Mouse (Mus musculus): Measurements from ENCODE around the gene Gse1. TPM values are rescaled to one million over a fixed set of nuclear protein-coding genes. Genes with fewer than 3 reads are reported as not detected.

Gse1 gene
- polyA plus RNA-seq, 1 experiment from 2014 or later: 6.4 TPM

GRCm38 (mm10) chr8:120321724-120322123 lies 93.5 kb downstream of the Gse1 start:
- Histone ChIP-seq H3K4me2 (replicated peaks; ENCODE audit: low read depth) (no peak overlapping the region), H3K36me3 (ENCODE audit: control insufficient read depth, insufficient read depth) (no peaks in the 10 kb centered on the region), H3K27ac (ENCODE audit: low read depth, low read length) (no peak overlapping the region), H3K4me1 (replicated peaks; ENCODE audit: control insufficient read depth, insufficient read depth, low read length) (0 out of 2 replicates have a peak, but pooled peaks cover 3% of the 10 kb centered on the region), H3K9me3 (ENCODE audit: control insufficient read depth) (no peaks in the 10 kb centered on the region), H3K4me3 (ENCODE audit: low read depth, low read length) (no peak overlapping the region), H3K27me3 (replicated peaks; ENCODE audit: control insufficient read depth, insufficient read depth, low read length) (no peaks in the 10 kb centered on the region), H3K9ac (ENCODE audit: low read depth, low read length) (no peak overlapping the region)
- no peak for ATAC-seq
- 57% methylated on average over 6 of the region's 6 CpGs for WGBS
- peak; percentile 80 for TF ChIP-seq CTCF (IDR thresholded peaks at IDR 0.05; ENCODE audit: low read depth)

DNA sequence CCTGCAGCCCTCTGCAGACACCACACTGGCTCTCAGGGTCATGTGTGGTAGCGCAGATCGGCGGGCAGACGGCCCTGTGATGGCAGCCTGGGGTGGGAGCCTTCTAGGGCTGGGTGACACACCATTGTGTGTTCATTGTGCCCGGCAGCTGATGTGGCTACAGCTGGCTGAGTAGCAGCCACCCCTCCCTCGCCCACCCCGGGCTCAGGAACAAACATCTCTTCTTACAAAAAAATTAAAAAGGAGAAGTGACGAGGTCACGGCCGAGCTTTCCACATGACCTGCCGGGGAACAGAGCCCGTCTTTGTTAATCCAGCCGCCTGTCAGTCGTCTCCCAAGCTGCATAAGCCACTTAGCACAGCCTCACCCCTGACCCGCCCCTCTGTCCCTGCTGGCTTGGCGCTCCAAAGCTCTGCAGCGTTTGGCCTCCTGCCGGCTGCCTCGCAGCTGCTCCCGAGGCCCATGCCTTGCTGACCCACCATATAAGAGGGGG lies 94.7 kb downstream of the Gse1 start:
- Histone ChIP-seq H3K4me2 (replicated peaks; ENCODE audit: low read depth) (no peak overlapping the region), H3K4me3 (ENCODE audit: low read depth, low read length) (no peak overlapping the region), H3K9me3 (ENCODE audit: control insufficient read depth) (no peaks in the 10 kb centered on the region), H3K36me3 (ENCODE audit: control insufficient read depth, insufficient read depth) (no peaks in the 10 kb centered on the region), H3K27me3 (replicated peaks; ENCODE audit: control insufficient read depth, insufficient read depth, low read length) (no peaks in the 10 kb centered on the region), H3K27ac (ENCODE audit: low read depth, low read length) (no peak overlapping the region; the same call in 1 of the 2 replicates), H3K9ac (ENCODE audit: low read depth, low read length) (no peak overlapping the region), H3K4me1 (replicated peaks; ENCODE audit: control insufficient read depth, insufficient read depth, low read length) (0 out of 2 replicates have a peak, but pooled peaks cover 3% of the 10 kb centered on the region)
- WGBS: 18% methylated on average over 20 of the region's 20 CpGs
- peak; percentile 20; the same call in 1 of the 2 replicates for ATAC-seq
- peak; percentile 21; the same call in 1 of the 2 replicates for TF ChIP-seq CTCF (IDR thresholded peaks at IDR 0.05; ENCODE audit: low read depth)

GRCm38 (mm10) chr8:120324555-120324954 lies 96.3 kb downstream of the Gse1 start:
- no peak overlapping the region for H3K9ac ChIP-seq (ENCODE audit: low read depth, low read length)
- ATAC-seq: no peak
- no peak for TF ChIP-seq CTCF (IDR thresholded peaks at IDR 0.05; ENCODE audit: low read depth)
- H3K36me3 ChIP-seq (ENCODE audit: control insufficient read depth, insufficient read depth): no peaks in the 10 kb centered on the region
- no peak overlapping the region for H3K4me3 ChIP-seq (ENCODE audit: low read depth, low read length)
- no peaks in the 10 kb centered on the region for H3K9me3 ChIP-seq (ENCODE audit: control insufficient read depth)
- WGBS: 43% methylated on average over 3 of the region's 3 CpGs
- no peak overlapping the region for H3K4me2 ChIP-seq (replicated peaks; ENCODE audit: low read depth)
- no peak overlapping the region for H3K27ac ChIP-seq (ENCODE audit: low read depth, low read length)
- 0 out of 2 replicates have a peak, but pooled peaks cover 3% of the 10 kb centered on the region for H3K4me1 ChIP-seq (replicated peaks; ENCODE audit: control insufficient read depth, insufficient read depth, low read length)
- no peaks in the 10 kb centered on the region for H3K27me3 ChIP-seq (replicated peaks; ENCODE audit: control insufficient read depth, insufficient read depth, low read length)

DNA sequence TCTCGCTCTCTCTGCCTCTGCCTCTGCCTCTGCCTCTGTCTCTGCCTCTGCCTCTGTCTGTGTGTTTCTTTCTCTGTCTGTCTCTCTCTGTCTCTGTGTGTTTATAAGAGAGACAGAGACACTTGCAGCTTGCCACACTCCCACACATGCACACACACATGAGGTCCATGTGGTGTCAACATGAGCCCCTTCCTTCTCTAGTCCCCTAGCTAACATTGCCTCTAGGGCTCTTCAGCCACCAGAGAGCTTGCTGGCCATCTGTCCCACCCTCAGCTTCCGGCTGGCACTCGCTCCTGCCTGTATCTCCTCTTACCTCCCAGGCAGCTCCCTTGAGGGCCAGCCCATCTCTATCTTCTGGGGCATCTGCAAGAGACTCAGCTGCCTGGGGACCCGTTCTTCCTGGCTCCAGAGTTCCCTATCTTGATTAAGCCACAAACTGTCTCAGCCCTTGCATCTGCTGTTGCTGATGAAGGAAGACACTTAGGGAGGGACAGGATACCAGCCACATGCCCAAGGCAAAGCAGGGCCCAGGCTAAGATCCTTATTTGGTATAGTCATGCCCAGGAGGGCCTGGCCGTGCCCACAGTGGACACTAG lies 97.0 kb downstream of the Gse1 start:
- no peak for TF ChIP-seq CTCF (IDR thresholded peaks at IDR 0.05; ENCODE audit: low read depth)
- WGBS: 76% methylated on average over 5 of the region's 5 CpGs
- H3K4me3 ChIP-seq (ENCODE audit: low read depth, low read length): no peak overlapping the region
- H3K4me2 ChIP-seq (replicated peaks; ENCODE audit: low read depth): no peak overlapping the region
- H3K9me3 ChIP-seq (ENCODE audit: control insufficient read depth): no peaks in the 10 kb centered on the region
- H3K27me3 ChIP-seq (replicated peaks; ENCODE audit: control insufficient read depth, insufficient read depth, low read length): no peaks in the 10 kb centered on the region
- H3K9ac ChIP-seq (ENCODE audit: low read depth, low read length): no peak overlapping the region
- ATAC-seq: no peak
- 0 out of 2 replicates have a peak, but pooled peaks cover 3% of the 10 kb centered on the region for H3K4me1 ChIP-seq (replicated peaks; ENCODE audit: control insufficient read depth, insufficient read depth, low read length)
- H3K36me3 ChIP-seq (ENCODE audit: control insufficient read depth, insufficient read depth): no peaks in the 10 kb centered on the region
- H3K27ac ChIP-seq (ENCODE audit: low read depth, low read length): no peak overlapping the region

DNA sequence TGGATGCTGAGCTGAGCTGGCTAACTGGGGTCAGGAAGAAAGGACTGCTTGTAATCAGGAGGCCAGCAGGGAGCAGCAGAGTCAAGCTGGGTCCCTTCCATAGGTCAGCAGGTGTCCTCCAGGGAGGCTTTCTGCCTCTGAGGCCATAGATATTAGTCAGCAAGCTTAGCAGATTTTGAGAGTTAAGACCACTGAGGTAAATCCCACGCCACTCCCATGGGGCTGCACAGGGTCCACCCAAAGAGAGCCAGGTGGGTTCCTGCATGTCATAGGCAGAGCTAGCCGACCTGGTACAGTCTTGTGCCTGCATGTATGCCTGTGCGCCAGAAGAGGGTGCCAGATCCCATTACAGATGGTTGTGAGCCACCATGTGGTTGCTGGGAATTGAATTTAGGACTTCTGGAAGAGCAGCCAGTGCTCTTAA lies 98.9 kb downstream of the Gse1 start:
- no peak for ATAC-seq
- 57% methylated on average over 3 of the region's 3 CpGs for WGBS
- no peaks in the 10 kb centered on the region for H3K27me3 ChIP-seq (replicated peaks; ENCODE audit: control insufficient read depth, insufficient read depth, low read length)

GRCm38 (mm10) chr8:120328361-120329022 lies 100.2 kb downstream of the Gse1 start:
- ATAC-seq: peak; percentile 12; the same call in 1 of the 2 replicates
- no peak overlapping the region for H3K4me2 ChIP-seq (replicated peaks; ENCODE audit: low read depth)
- H3K27ac ChIP-seq (ENCODE audit: low read depth, low read length): no peak overlapping the region
- TF ChIP-seq CTCF (IDR thresholded peaks at IDR 0.05; ENCODE audit: low read depth): no peak
- H3K9ac ChIP-seq (ENCODE audit: low read depth, low read length): no peak overlapping the region
- no peaks in the 10 kb centered on the region for H3K27me3 ChIP-seq (replicated peaks; ENCODE audit: control insufficient read depth, insufficient read depth, low read length)
- WGBS: 74% methylated on average over 13 of the region's 13 CpGs
- no peak overlapping the region for H3K4me3 ChIP-seq (ENCODE audit: low read depth, low read length)
- H3K9me3 ChIP-seq (ENCODE audit: control insufficient read depth): no peaks in the 10 kb centered on the region
- no peaks in the 10 kb centered on the region for H3K36me3 ChIP-seq (ENCODE audit: control insufficient read depth, insufficient read depth)
- H3K4me1 ChIP-seq (replicated peaks; ENCODE audit: control insufficient read depth, insufficient read depth, low read length): no peaks in the 10 kb centered on the region

More for the DNA sequence above, 98.9 kb downstream of the Gse1 start:
- Histone ChIP-seq H3K4me3 (ENCODE audit: low read depth, low read length) (no peak overlapping the region), H3K27ac (ENCODE audit: low read depth, low read length) (no peak overlapping the region), H3K4me1 (replicated peaks; ENCODE audit: control insufficient read depth, insufficient read depth, low read length) (0 out of 2 replicates have a peak, but pooled peaks cover 3% of the 10 kb centered on the region), H3K9me3 (ENCODE audit: control insufficient read depth) (no peaks in the 10 kb centered on the region), H3K36me3 (ENCODE audit: control insufficient read depth, insufficient read depth) (no peaks in the 10 kb centered on the region), H3K9ac (ENCODE audit: low read depth, low read length) (no peak overlapping the region), H3K4me2 (replicated peaks; ENCODE audit: low read depth) (no peak overlapping the region)
- peak; percentile 75 for TF ChIP-seq CTCF (IDR thresholded peaks at IDR 0.05; ENCODE audit: low read depth)
